Mouse (Mus musculus): ENCODE data around the gene Slc38a8.

The Slc38a8 gene

DNA sequence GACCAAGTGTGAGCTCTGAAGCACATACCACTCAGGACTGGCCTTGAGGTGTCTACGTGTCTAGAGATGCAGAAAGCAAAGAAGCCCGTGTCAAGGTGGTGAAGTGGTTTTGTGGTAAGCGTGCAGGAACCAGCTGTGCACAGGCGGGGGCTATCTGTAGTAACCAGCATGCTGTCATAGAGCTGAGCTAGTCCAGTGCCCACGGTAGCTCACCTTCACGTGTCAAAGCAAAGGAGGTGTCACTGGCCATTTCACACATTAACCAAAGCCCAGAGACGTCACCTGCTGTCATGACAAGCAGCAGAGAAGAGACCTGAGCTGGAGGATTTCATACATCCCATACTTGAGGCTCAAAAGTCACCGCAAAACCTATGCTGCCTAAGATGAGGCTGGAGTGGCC is 4.6 kb upstream of the Slc38a8 start:
- POLR2A ChIA-PET: interaction anchor here (0.5 to 3.4 kb wide), 14 partner anchors 10 to 306 kb away, joined by 3 to 15 read pairs (median 4); partner anchors contain the start of gene Mbtps1 (in 2 of the 4)
- CTCF ChIA-PET: interaction anchor here (0.7 to 2.6 kb wide), 10 partner anchors 9 to 126 kb away, joined by 3 to 11 read pairs (median 4); partner anchors contain the start of gene Taf1c (in 1 of the 4)

DNA sequence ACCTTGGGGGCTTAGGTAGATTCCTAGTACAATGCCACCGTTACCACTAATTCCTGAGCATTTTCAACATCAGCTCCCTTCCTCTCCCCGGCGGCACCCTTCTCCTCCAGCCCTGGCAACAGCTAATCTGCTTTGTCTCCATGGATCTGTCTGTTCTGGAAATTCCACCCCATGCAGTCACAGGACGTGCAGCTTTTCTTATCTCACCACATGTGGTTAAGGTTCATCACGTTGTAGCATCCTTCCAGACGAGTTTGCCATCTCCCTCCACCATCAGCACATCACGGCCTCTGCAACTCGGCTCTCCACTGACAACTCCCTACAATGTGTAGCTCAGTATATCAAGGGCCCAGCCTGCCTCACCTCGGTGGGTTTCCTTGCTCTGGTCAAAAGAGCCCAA is 4.0 kb upstream of the Slc38a8 start:
- CTCF ChIA-PET: interaction anchor here (0.6 to 2.6 kb wide), 14 partner anchors 9 to 164 kb away, joined by 3 to 11 read pairs (median 4); partner anchors contain the start of gene Taf1c (in 1 of the 4)
- POLR2A ChIA-PET: interaction anchor here (0.5 to 3.4 kb wide), 14 partner anchors 10 to 306 kb away, joined by 3 to 15 read pairs (median 4); partner anchors contain the start of gene Mbtps1 (in 2 of the 4)

DNA sequence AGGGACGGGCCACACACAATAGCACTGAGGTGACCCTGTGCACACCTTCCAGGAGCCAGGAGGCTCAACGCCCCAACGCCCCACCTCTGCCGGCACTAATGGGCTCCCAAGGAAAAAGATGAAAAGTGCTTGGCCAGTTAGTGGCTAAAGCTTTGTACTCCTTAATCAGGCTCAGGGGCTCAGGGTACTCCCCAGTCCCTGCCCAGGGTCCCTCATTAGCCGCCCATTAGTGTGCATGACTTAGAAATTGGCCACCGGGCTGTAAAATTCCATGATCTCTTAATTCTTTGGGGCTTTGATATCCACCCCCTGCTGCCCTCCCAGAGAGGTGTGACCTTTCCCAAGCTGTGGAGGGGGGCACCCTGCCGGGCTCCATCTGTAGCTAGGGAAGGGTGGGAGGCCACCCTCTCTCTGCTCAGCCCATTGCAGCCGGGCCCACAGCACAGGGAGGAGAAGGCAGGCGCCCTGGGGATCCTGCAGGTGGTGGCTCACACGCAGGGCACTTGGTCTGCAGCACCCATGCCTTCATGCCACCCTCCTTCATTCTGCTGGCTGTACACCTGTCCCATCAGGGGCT is 1.8 kb upstream of the Slc38a8 start:
- ChIA-PET CTCF (interaction anchor here in 3 of 4 experiments (0.7 to 1.6 kb wide), 5 partner anchors 62 to 350 kb away, joined by 3 to 4 read pairs (median 3); no protein-coding TSS in a partner anchor), POLR2A (interaction anchor here in 3 of 4 experiments (0.7 to 2.5 kb wide), 8 partner anchors 9 to 406 kb away, joined by 3 to 7 read pairs (median 4); partner anchors contain the start of gene Mbtps1 (in 1 of the 3))

DNA sequence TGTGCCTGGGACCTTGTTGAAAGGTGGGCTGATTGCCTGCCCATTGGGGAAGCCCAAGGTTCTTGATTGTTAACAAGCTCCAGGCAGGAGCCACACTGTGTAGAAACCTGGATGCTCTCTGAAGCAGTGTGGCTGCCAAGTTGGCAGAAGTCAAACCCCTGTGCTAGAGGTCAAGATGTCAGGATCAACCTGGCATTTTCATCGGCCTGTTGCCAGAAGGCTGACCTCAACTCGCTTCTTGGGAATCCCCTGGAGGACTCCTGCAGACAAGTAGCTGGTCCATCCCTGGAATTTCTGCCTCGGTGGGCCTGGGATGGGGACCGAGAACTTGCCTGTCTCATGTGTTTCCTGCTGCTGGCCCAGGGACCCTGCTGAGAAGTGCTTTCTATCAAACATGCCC is 613 bp upstream of the Slc38a8 start:
- ChIA-PET POLR2A (interaction anchor here in 3 of 4 experiments (0.6 to 2.3 kb wide), 8 partner anchors 9 to 136 kb away, joined by 3 to 6 read pairs (median 3); no protein-coding TSS in a partner anchor), CTCF (interaction anchor here in 3 of 4 experiments (0.7 to 1.3 kb wide), 5 partner anchors 28 to 168 kb away, joined by 3 to 7 read pairs (median 3); no protein-coding TSS in a partner anchor)

DNA sequence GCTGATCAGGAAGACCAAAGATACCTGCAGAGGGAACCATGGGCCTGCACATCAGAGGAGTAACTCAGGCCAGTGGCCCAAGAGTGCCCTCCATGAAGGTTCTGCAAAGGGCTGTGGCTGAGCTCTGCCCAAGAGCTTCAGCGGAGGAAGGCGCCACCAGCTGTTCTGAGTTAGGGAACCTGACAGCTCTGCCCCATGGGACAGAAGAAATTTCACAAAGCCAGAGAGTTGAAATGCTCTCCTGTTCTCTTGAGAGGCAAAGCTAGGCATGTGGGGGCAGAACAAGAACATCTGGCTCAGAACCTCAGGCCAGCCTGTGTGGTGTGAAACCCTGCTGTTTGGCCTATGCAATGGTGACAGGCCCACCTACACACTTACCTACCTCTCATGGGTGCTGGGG is 1.7 kb downstream of the Slc38a8 start:
- POLR2A ChIA-PET: interaction anchor here in 2 of 4 experiments (0.5 to 1.7 kb wide), 7 partner anchors 9 to 665 kb away, joined by 3 to 7 read pairs (median 4); no protein-coding TSS in a partner anchor
- CTCF ChIA-PET: interaction anchor here in 3 of 4 experiments (0.6 to 3.5 kb wide), 6 partner anchors 59 to 1215 kb away, joined by 3 to 14 read pairs (median 4); no protein-coding TSS in a partner anchor

DNA sequence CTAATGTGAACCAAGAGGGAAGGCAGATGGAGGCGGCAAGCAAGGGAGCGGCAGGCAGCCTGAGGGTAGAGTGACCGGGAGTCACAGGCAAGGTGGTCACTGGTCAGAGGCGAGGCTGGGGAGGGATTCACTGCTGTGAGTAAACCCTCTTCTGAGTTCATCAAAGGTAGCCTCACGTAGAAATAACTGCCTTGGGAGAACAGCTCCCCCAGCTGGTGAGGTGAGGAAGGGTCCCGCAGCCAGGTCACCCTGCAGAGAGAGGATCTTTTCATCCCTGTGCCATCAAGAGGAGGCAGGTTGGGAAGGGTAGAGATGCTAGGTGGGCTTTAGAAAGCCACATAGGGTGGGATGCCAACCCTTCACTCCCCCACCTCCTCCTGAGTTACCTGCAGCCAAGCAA is 4.7 kb downstream of the Slc38a8 start:
- ChIA-PET POLR2A (interaction anchor here in 2 of 4 experiments (0.9 to 1.3 kb wide), 5 partner anchors 8 to 72 kb away, joined by 3 to 4 read pairs (median 3); no protein-coding TSS in a partner anchor), CTCF (interaction anchor here (0.7 to 1.8 kb wide), 15 partner anchors 9 to 84 kb away, joined by 3 to 9 read pairs (median 4); no protein-coding TSS in a partner anchor)

DNA sequence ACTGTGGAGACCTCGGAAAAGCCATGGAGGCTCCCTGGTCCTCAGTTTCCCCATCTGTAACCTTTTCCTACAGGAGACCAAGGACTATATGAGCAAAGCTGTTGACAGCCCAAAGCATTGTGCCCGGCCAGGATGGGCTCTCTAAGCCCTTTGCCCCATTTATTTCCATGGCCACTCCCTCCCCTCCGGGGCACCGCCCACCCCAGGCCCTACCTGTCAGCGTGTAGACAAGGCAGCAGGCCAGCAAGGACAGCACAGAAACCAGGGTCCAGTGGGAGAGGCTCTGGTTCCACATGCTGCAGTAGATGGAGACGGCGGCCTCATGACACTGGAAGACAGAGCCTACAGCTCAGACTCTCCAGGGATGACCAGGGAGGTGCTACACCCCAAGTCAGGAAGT is 14.4 kb downstream of the Slc38a8 start:
- ChIA-PET CTCF (interaction anchor here in 2 of 4 experiments (0.5 to 1.0 kb wide), 3 partner anchors 10 to 1210 kb away, joined by 3 to 9 read pairs (median 4); no protein-coding TSS in a partner anchor), POLR2A (interaction anchor here in 1 of 4 experiments (1.1 to 1.7 kb wide), 4 partner anchors 8 to 31 kb away, joined by 3 to 4 read pairs (median 4); no protein-coding TSS in a partner anchor)

DNA sequence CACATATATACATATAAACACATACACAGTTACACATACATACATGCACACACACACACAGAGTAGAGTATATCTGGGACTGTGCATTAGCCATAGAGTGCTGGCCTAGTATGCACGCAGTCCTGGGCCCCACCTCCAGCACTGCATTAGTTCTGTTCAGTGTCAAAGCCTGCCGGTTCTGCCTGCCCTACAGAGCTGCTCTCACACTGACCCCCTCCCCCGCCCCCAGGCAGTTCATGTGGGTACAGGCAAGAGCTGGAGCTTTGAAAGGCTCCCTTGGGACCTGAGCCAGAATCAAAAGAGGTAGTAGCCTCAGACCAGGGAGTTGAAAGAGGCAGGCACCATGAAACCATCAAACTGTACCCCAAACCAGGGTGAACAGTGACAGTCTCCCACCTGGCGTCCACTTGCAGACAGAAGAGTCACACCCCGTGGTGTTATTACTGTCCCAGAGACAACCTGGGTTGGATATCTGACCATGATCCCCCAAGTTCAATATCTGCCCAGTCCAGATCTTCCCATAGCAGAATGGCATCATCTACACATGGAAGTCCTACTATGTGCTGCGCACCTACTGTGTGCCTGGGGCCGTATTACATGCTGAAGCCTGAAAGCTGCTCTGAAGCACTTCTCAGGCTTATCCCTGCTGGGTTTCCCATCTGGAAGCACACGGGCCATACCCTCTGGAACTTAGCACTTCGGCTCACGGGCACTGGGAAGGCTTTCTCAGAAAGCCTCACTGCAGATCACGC is 17.2 kb downstream of the Slc38a8 start:
- CTCF ChIA-PET: no interaction called here
- POLR2A ChIA-PET: interaction anchor here in 2 of 4 experiments (0.5 to 1.4 kb wide), 2 partner anchors 103 to 1858 kb away, joined by 4 read pairs; no protein-coding TSS in a partner anchor

DNA sequence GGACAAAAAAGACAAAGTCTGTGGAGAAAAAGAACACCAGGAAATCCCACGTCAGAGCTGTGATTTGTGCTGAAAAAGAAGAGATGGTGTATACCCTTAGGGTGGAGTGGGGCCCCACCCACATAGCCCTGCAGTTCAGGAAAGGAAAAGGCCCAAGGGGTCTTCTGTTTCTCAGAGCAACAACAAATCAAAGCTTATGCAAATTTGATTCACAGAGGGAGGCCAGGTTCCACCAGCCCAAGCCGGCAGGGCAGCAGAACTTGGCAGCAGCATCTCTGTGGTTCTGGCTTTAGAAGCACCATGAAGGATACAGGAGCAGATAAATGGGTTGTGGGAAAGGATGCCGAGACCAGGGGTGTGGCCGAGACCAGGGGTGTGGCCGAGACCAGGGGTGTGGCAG is 22.8 kb downstream of the Slc38a8 start:
- ChIA-PET POLR2A (interaction anchor here in 3 of 4 experiments (1.0 to 1.6 kb wide), 9 partner anchors 9 to 80 kb away, joined by 3 to 5 read pairs (median 3); partner anchors contain the start of gene Mbtps1 (in 1 of the 3)), CTCF (interaction anchor here in 3 of 4 experiments (0.6 to 1.1 kb wide), 8 partner anchors 12 to 198 kb away, joined by 3 to 5 read pairs (median 3); no protein-coding TSS in a partner anchor)

DNA sequence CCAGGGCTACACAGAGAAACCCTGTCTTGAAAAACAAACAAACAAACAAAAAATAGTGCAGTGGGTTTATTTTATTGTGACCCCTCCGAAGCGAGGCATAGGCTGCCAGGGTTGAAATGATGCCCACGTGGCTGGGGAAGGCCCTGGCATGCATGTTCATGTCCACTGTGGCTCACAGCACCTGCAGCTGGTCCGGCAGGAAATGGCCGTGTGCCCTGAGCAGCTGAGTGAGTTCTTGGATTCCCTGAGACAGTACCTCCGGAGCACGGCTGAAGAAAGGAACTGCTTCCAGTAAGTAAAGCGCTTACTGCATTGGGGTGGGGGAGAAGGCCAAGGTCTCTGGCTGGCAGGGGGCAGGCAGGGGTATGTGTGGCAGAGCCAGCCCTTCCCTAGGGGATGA is 33.4 kb downstream of the Slc38a8 start:
- ChIA-PET POLR2A (no interaction called here), CTCF (no interaction called here)

DNA sequence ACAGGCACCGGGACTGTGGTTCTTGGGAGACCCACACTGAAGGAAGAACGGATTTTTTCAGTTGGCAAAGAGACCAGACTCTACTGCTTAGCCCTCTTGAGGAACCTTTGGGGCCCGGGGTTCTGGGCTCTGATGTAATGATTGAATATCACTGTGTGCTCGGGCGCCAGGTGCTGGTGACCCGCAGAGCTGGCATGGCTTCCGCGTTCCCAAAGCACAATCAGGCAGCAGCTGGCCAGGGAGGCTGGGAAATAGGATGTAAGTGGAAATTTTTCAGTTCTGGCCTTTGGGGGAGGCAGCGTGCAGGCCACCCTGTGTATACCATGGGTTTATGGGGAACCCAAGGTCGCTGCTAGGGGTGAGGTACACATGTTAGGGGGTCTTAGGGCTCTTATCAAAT is 34.7 kb downstream of the Slc38a8 start:
- CTCF ChIA-PET: no interaction called here
- POLR2A ChIA-PET: interaction anchor here in 2 of 4 experiments (1.0 kb wide), 2 partner anchors 49 to 92 kb away, joined by 3 to 4 read pairs; partner anchors contain the start of gene Mbtps1 (in 1 of the 2)

DNA sequence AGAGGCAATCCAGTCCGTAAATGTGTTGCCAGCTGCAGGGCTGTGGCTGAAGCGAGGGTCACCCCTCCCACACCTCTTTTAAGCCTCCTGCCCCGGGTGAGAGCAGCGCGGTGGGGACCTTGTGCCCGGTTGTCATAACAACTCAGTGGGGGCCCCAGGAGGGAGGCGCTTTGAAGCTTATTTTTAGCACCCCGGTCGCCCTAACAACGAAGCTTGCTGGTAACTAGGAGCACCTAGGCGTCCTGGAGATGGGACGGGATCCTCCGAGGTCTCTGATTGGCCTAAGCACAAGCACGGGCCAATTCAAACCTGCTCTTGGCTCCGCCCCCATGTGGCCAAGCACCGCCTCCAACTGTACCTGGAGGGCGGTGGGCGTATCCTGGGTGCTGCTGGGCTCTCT is 35.4 kb downstream of the Slc38a8 start:
- CTCF ChIA-PET: interaction anchor here in 2 of 4 experiments (0.7 to 0.8 kb wide), 2 partner anchors 16 to 173 kb away, joined by 3 to 4 read pairs; no protein-coding TSS in a partner anchor
- POLR2A ChIA-PET: interaction anchor here (0.7 to 1.8 kb wide), 10 partner anchors 11 to 93 kb away, joined by 3 to 5 read pairs (median 4); partner anchors contain the start of gene Mbtps1 (in 2 of the 4)

DNA sequence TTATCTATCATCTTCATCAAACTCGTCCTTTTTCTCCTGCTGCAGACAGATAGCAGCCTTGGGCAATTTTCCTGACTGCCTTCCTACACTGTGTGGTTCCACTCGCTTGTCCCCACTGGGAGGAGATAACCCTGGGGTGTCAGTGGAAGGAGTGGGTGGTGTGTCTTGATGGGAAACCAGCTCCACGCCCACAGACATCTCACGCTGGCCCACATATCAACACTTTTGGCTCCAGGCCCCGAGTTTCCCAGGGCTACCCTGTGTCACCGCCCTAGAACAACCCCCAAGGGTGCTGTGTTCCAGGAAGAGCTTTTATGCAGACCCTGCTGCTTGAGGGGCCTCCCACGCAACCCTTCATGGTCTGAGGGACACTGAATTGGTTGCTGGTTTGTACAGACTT is 37.8 kb downstream of the Slc38a8 start:
- ChIA-PET CTCF (interaction anchor here in 2 of 4 experiments (1.8 kb wide), 2 partner anchors 23 to 27 kb away, joined by 3 to 4 read pairs; no protein-coding TSS in a partner anchor), POLR2A (interaction anchor here in 1 of 4 experiments (0.8 kb wide), 1 partner anchor 9 kb away, joined by 3 read pairs; no protein-coding TSS in a partner anchor)

DNA sequence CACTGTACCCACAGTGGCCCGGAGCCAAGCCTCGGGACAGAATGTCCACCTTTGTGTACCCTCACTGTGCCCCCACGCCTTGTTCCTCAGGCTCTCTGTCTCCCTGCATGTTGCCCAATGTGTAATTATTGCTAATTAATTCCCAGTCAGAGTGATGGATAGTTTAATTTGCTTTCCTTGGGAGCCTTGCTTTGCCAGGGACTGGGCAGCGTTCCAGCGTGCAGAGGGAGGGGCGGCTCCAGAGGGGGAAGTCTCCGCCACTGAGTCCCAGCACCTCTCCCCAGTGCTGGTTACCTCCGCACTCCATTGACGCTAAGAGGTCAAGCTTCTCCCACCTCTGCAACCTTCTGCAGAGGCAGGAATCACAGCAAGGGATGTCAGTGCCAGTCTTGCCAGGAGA is 40.1 kb downstream of the Slc38a8 start:
- CTCF ChIA-PET: interaction anchor here in 2 of 4 experiments (1.3 to 1.4 kb wide), 2 partner anchors 21 to 81 kb away, joined by 3 read pairs; no protein-coding TSS in a partner anchor
- POLR2A ChIA-PET: no interaction called here

DNA sequence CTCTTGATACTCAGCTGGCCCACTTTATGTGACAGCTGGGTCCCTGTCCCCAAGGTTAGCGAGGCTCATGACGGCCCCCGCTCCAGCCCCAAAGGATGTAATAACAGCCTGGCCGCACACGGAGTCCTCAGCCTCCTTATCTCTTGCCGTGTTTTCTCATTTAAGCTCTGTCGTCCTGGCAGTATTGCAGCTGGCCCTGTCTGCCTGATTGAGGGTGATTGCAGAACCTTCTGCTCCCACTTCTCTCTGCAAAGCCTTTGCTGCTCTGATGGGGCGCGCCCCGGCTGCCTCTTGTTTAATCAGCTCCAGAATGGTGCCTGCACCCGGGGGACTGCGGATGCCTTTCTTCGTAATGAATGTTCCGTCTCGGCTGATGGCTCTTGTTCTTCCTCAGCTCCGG is 41.8 kb downstream of the Slc38a8 start:
- POLR2A ChIA-PET: interaction anchor here in 3 of 4 experiments (0.7 to 1.4 kb wide), 5 partner anchors 8 to 99 kb away, joined by 3 to 4 read pairs (median 3); partner anchors contain the start of gene Mbtps1 (in 1 of the 3)

DNA sequence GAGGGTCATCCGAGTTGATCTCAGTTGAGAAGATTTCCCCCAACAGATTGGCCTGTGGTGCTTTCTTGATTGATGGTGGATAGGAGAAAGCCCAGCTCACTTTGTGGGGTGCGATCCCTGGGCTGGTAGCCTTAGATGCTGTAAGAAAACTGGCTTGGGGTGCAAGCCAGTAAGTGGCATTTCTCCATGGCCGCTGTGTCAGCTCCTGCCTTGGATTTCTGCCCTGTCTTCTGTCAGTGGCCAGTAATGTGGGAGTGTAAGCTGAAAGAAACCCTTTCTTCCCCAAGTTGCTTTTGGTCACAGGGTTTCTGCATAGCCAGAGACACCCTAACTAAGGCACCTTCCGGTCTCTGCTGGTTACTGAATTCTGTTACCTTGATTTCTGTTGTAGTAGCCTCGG is 45.5 kb downstream of the Slc38a8 start:
- ChIA-PET CTCF (interaction anchor here (0.5 to 1.1 kb wide), 6 partner anchors 12 to 621 kb away, joined by 3 to 4 read pairs (median 3); no protein-coding TSS in a partner anchor), POLR2A (interaction anchor here in 1 of 4 experiments (1.2 to 1.5 kb wide), 2 partner anchors 9 to 31 kb away, joined by 3 to 5 read pairs; no protein-coding TSS in a partner anchor)

More for the DNA sequence above, 41.8 kb downstream of the Slc38a8 start:
- CTCF ChIA-PET: interaction anchor here in 2 of 4 experiments (0.6 to 0.7 kb wide), 5 partner anchors 15 to 809 kb away, joined by 3 to 10 read pairs (median 3); no protein-coding TSS in a partner anchor

DNA sequence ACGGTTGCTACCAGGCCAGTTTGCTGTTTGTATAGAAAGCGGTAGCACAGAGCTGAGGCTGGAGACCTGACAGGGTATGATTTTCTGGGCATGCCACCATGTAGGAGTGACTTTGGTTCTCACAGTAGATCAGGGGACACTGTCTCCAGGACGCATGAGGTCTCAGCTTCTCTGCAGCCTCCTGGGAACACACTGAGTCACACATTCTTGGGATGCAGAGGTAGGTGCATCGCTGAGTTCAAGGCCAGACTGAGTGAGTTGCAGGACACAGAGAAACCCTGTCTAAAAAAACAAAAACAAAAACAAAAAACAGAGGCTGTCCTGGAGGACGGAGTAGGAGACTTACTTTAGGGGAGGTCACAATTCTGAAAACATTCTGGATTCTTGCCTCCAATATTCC is 48.6 kb downstream of the Slc38a8 start:
- ChIA-PET CTCF (no interaction called here), POLR2A (no interaction called here)

DNA sequence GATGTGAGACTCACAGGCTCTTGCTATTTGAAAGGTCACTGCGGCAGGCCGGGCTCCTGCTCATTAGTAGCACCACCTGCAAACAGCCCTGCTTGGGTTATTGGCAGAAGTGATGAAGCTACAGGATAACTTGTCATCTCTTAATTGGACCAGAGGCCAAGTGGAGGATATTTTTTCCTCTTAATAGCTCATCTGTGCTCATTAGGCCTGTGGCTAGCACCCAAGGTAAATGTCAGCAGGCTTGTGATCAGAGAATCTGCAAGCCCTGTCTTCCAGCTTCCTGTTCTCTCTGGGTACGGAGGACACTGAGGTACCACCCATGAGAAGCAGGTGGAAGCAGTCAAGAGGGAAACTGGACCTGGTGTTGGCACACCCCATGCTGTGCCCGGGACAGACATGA is 50.4 kb downstream of the Slc38a8 start:
- ChIA-PET POLR2A (interaction anchor here in 2 of 4 experiments (0.7 to 1.7 kb wide), 6 partner anchors 14 to 182 kb away, joined by 3 to 5 read pairs (median 4); partner anchors contain the start of gene Mbtps1 (in 2 of the 2)), CTCF (interaction anchor here in 3 of 4 experiments (0.6 to 3.1 kb wide), 4 partner anchors 10 to 134 kb away, joined by 3 to 15 read pairs (median 5); no protein-coding TSS in a partner anchor)

Data from embryonic stem cell, embryonic (primary cell).